In genomic region chr12:15813819-15814165, GRCm38 (mm10) we compare ENCODE assay signal across 9 mouse cellular contexts. TPM values are rescaled to one million over a fixed set of nuclear protein-coding genes. Genes with fewer than 3 reads are reported as not detected.
A peak's percentile ranks its signal among the peaks of the same experiment; 100 is the strongest.
DNase-seq lines count a peak whose midpoint lies in the region; ATAC-seq lines count a peak whose summit lies in the region.
"Had no signal": no experiment of that assay in that cellular context is flagged by ENCODE, and none has a peak within 500 bp of the region (broad histone marks: within the 10 kb centered on the region; RNA-seq: fewer than 3 reads in every experiment).

No protein-coding gene starts in this region.

- peaks cover 10% of the 10 kb centered on the region; the same call in 1 of the 2 replicates for H3K4me1 ChIP-seq in kidney, embryonic 14.5 days (ENCODE audit: control insufficient read depth, insufficient read depth, low read length)
- H3K4me1 ChIP-seq in embryonic facial prominence, embryonic 11.5 days (ENCODE audit: control insufficient read depth, insufficient read depth, low read length) = no peaks in the 10 kb centered on the region; the same call in 1 of the 2 replicates
- peaks cover 32% of the 10 kb centered on the region for H3K4me1 ChIP-seq in hindbrain, embryonic 14.5 days (replicated peaks; ENCODE audit: control insufficient read depth, insufficient read depth, low read length)
- H3K4me1 ChIP-seq in midbrain, embryonic 13.5 days (replicated peaks) = peaks cover 45% of the 10 kb centered on the region

- ATAC-seq in kidney, embryonic 14.5 days (ENCODE audit: low FRiP score, low TSS enrichment) = no peak
- ATAC-seq in embryonic facial prominence, embryonic 11.5 days (replicated peaks; ENCODE audit: insufficient number of reproducible peaks, low FRiP score, low TSS enrichment, low read depth) = no peak
- ATAC-seq in hindbrain, embryonic 14.5 days (ENCODE audit: low FRiP score) = no peak
- ATAC-seq in midbrain, embryonic 13.5 days = no peak

- no peaks in the 10 kb centered on the region for H3K27me3 ChIP-seq in kidney, embryonic 14.5 days (ENCODE audit: control insufficient read depth, insufficient read depth, low read length)
- H3K27me3 ChIP-seq in embryonic facial prominence, embryonic 11.5 days (ENCODE audit: control insufficient read depth, insufficient read depth, low read length) = no peaks in the 10 kb centered on the region
- no peaks in the 10 kb centered on the region for H3K27me3 ChIP-seq in hindbrain, embryonic 14.5 days (ENCODE audit: control insufficient read depth, insufficient read depth, low read length)
- H3K27me3 ChIP-seq in midbrain, embryonic 13.5 days = no peaks in the 10 kb centered on the region

- H3K36me3 ChIP-seq in kidney, embryonic 14.5 days (ENCODE audit: control insufficient read depth, insufficient read depth, low read length) = peaks cover 7% of the 10 kb centered on the region; the same call in 1 of the 2 replicates
- H3K36me3 ChIP-seq in embryonic facial prominence, embryonic 11.5 days (replicated peaks; ENCODE audit: control insufficient read depth, insufficient read depth, low read depth, low read length) = no peaks in the 10 kb centered on the region
- peaks cover 7% of the 10 kb centered on the region for H3K36me3 ChIP-seq in hindbrain, embryonic 14.5 days (replicated peaks; ENCODE audit: control insufficient read depth, insufficient read depth)
- peaks cover 10% of the 10 kb centered on the region for H3K36me3 ChIP-seq in midbrain, embryonic 13.5 days
- H3K36me3 ChIP-seq: G1E had no signal

- H3K9ac ChIP-seq in kidney, embryonic 14.5 days (ENCODE audit: low read depth, low read length) = peak overlapping the region; percentile 96
- H3K9ac ChIP-seq in embryonic facial prominence, embryonic 11.5 days (replicated peaks; ENCODE audit: low read length) = peak overlapping the region; percentile 84
- H3K9ac ChIP-seq in hindbrain, embryonic 14.5 days = peak overlapping the region; percentile 100
- peak overlapping the region; percentile 98 for H3K9ac ChIP-seq in midbrain, embryonic 13.5 days (replicated peaks)

- DNase-seq in kidney, adult 8-10 months = no peak
- DNase-seq in embryonic facial prominence, embryonic 11.5 days (ENCODE audit: low spot score) = no peak
- no peak for DNase-seq in hindbrain, embryonic 14.5 days (ENCODE audit: low spot score)
- no peak for DNase-seq in left cerebral cortex, adult 8-10 months (ENCODE audit: low spot score in 2 of 2)
- no peak for DNase-seq in embryo, embryonic 9.5 days (ENCODE audit: extremely low spot score)
- DNase-seq in layer of hippocampus, postnatal 25 days (ENCODE audit: extremely low spot score in 1 of 2, low spot score in 1 of 2) = no peak

- peak overlapping the region; percentile 93; the same call in 1 of the 2 replicates for H3K27ac ChIP-seq in kidney, embryonic 14.5 days (ENCODE audit: low read depth, low read length)
- no peak overlapping the region for H3K27ac ChIP-seq in embryonic facial prominence, embryonic 11.5 days (replicated peaks; ENCODE audit: low read depth, low read length)
- H3K27ac ChIP-seq in hindbrain, embryonic 14.5 days = peak overlapping the region; percentile 98
- H3K27ac ChIP-seq in midbrain, embryonic 13.5 days = peak overlapping the region; percentile 95

- H3K4me3 ChIP-seq in kidney, embryonic 14.5 days (ENCODE audit: low read length) = peak overlapping the region; percentile 83
- H3K4me3 ChIP-seq in embryonic facial prominence, embryonic 11.5 days (ENCODE audit: low read depth, low read length) = peak overlapping the region; percentile 59
- H3K4me3 ChIP-seq in hindbrain, embryonic 14.5 days (replicated peaks; ENCODE audit: low read length) = peak overlapping the region; percentile 98
- H3K4me3 ChIP-seq in midbrain, embryonic 13.5 days (replicated peaks) = peak overlapping the region; percentile 96

- no peaks in the 10 kb centered on the region for H3K9me3 ChIP-seq in kidney, embryonic 14.5 days (ENCODE audit: control insufficient read depth, low read length)
- no peaks in the 10 kb centered on the region for H3K9me3 ChIP-seq in embryonic facial prominence, embryonic 11.5 days (replicated peaks; ENCODE audit: control insufficient read depth, low read length)
- no peaks in the 10 kb centered on the region for H3K9me3 ChIP-seq in hindbrain, embryonic 14.5 days (ENCODE audit: control insufficient read depth, low read length)
- no peaks in the 10 kb centered on the region for H3K9me3 ChIP-seq in midbrain, embryonic 13.5 days

- whole genome bisulfite sequencing in kidney, embryonic 14.5 days = under 1% methylated on average over 5 of the region's 5 CpGs
- WGBS in embryonic facial prominence, embryonic 11.5 days = 17% methylated on average over 5 of the region's 5 CpGs
- WGBS in hindbrain, embryonic 14.5 days = 5% methylated on average over 5 of the region's 5 CpGs
- WGBS in midbrain, embryonic 13.5 days = 8% methylated on average over 5 of the region's 5 CpGs

- peak overlapping the region; percentile 66 for H3K4me2 ChIP-seq in kidney, embryonic 14.5 days (replicated peaks; ENCODE audit: low read depth, low read length)
- peak overlapping the region; percentile 69 for H3K4me2 ChIP-seq in embryonic facial prominence, embryonic 11.5 days (ENCODE audit: low read depth, low read length)
- H3K4me2 ChIP-seq in hindbrain, embryonic 14.5 days (replicated peaks) = peak overlapping the region; percentile 90
- H3K4me2 ChIP-seq in midbrain, embryonic 13.5 days (replicated peaks) = peak overlapping the region; percentile 65

RNA-seq across cellular contexts. Expression of gene Trib2, which starts 2.9 kb away (rescaled TPM):
- 28.7 and 58.7 TPM in 2 replicates for polyA plus RNA-seq in kidney, embryonic 14.5 days (2014; fragmentation: Nextera tagmentation; extraction: Ambion mirVana)
- 60.1 and 61.7 TPM in 2 replicates for polyA plus RNA-seq in embryonic facial prominence, embryonic 11.5 days (2014; fragmentation: Nextera tagmentation; extraction: Ambion mirVana)
- polyA plus RNA-seq in hindbrain, embryonic 14.5 days (2014; fragmentation: Nextera tagmentation; extraction: Ambion mirVana) = 150 and 174 TPM in 2 replicates
- polyA plus RNA-seq in midbrain, embryonic 13.5 days (2015; fragmentation: Nextera tagmentation; extraction: Ambion mirVana) = 120 and 121 TPM in 2 replicates
- total RNA-seq in left cerebral cortex, adult 8-10 months (2022) = 10 to 100 TPM; 28.2 to 36.8 (median 30.9) TPM
- 10 to 100 TPM; 37.5 to 42.7 TPM for total RNA-seq in layer of hippocampus, postnatal 25 days (2021)
- polyA plus RNA-seq: G1E had no signal
